Mouse (Mus musculus): ENCODE results near the gene Anp32a. TPM values are rescaled to one million over a fixed set of nuclear protein-coding genes. Genes with fewer than 3 reads are reported as not detected.
A peak's percentile ranks its signal among the peaks of the same experiment; 100 is the strongest.

The Anp32a gene
- polyA plus RNA-seq, 1 experiment from 2014 or later = 176 TPM

GRCm38 (mm10) chr9:62348050-62348449 lies 7.0 kb downstream of the Anp32a start:
- Histone ChIP-seq H3K4me1 (replicated peaks) (peaks cover 71% of the 10 kb centered on the region), H3K27ac (peak overlapping the region; percentile 81)
- ATAC-seq (replicated peaks; ENCODE audit: insufficient number of reproducible peaks, insufficient read depth, low FRiP score, low read depth) = no peak

GRCm38 (mm10) chr9:62348467-62348985 lies 7.4 kb downstream of the Anp32a start:
- Histone ChIP-seq H3K4me1 (replicated peaks) (peaks cover 75% of the 10 kb centered on the region), H3K4me2 (no peak overlapping the region; the same call in 1 of the 2 replicates), H3K27ac (peak overlapping the region; percentile 81), H3K9me3 (replicated peaks) (no peaks in the 10 kb centered on the region), H3K27me3 (no peaks in the 10 kb centered on the region), H3K9ac (0 out of 2 replicates have a peak overlapping the region, but pooled peaks have one; percentile 24), H3K4me3 (no peak overlapping the region), H3K36me3 (no peaks in the 10 kb centered on the region)
- WGBS = 57% methylated on average over 6 of the region's 6 CpGs
- ATAC-seq (replicated peaks; ENCODE audit: insufficient number of reproducible peaks, insufficient read depth, low FRiP score, low read depth) = no peak

More at GRCm38 (mm10) chr9:62348050-62348449, 7.0 kb downstream of the Anp32a start:
- Histone ChIP-seq H3K27me3 (no peaks in the 10 kb centered on the region), H3K4me2 (no peak overlapping the region), H3K9me3 (replicated peaks) (no peaks in the 10 kb centered on the region), H3K4me3 (no peak overlapping the region), H3K36me3 (no peaks in the 10 kb centered on the region), H3K9ac (no peak overlapping the region)
- 73% methylated on average over 10 of the region's 10 CpGs for WGBS

GRCm38 (mm10) chr9:62349250-62349649 lies 8.2 kb downstream of the Anp32a start:
- Histone ChIP-seq H3K4me3 (peak overlapping the region; percentile 6; the same call in 1 of the 2 replicates), H3K9me3 (replicated peaks) (no peaks in the 10 kb centered on the region), H3K27ac (peak overlapping the region; percentile 81), H3K27me3 (no peaks in the 10 kb centered on the region), H3K4me1 (replicated peaks) (peaks cover 82% of the 10 kb centered on the region), H3K36me3 (no peaks in the 10 kb centered on the region), H3K4me2 (peak overlapping the region; percentile 46), H3K9ac (0 out of 2 replicates have a peak overlapping the region, but pooled peaks have one; percentile 24)
- peak; percentile 66; the same call in 1 of the 2 replicates for ATAC-seq (replicated peaks; ENCODE audit: insufficient number of reproducible peaks, insufficient read depth, low FRiP score, low read depth)
- 29% methylated on average over 15 of the region's 15 CpGs for WGBS

GRCm38 (mm10) chr9:62350721-62351120 lies 9.6 kb downstream of the Anp32a start:
- Histone ChIP-seq H3K9ac (no peak overlapping the region; the same call in 1 of the 2 replicates), H3K4me1 (replicated peaks) (peaks cover 86% of the 10 kb centered on the region), H3K27me3 (no peaks in the 10 kb centered on the region), H3K27ac (peak overlapping the region; percentile 55), H3K9me3 (replicated peaks) (no peaks in the 10 kb centered on the region), H3K36me3 (no peaks in the 10 kb centered on the region), H3K4me3 (no peak overlapping the region), H3K4me2 (no peak overlapping the region)
- no peak for ATAC-seq (replicated peaks; ENCODE audit: insufficient number of reproducible peaks, insufficient read depth, low FRiP score, low read depth)
- WGBS = 77% methylated on average over 2 of the region's 2 CpGs

GRCm38 (mm10) chr9:62351200-62351599 lies 10.1 kb downstream of the Anp32a start:
- no peak overlapping the region for H3K9ac ChIP-seq
- 35% methylated on average over 4 of the region's 4 CpGs for WGBS
- H3K4me1 ChIP-seq (replicated peaks) = peaks cover 86% of the 10 kb centered on the region
- H3K36me3 ChIP-seq = no peaks in the 10 kb centered on the region
- ATAC-seq (replicated peaks; ENCODE audit: insufficient number of reproducible peaks, insufficient read depth, low FRiP score, low read depth) = no peak
- peak overlapping the region; percentile 29; the same call in 1 of the 2 replicates for H3K4me2 ChIP-seq
- H3K27me3 ChIP-seq = no peaks in the 10 kb centered on the region
- no peaks in the 10 kb centered on the region for H3K9me3 ChIP-seq (replicated peaks)
- H3K4me3 ChIP-seq = no peak overlapping the region
- H3K27ac ChIP-seq = peak overlapping the region; percentile 64; the same call in 1 of the 2 replicates

- H3K36me3 ChIP-seq = no peaks in the 10 kb centered on the region
- no peaks in the 10 kb centered on the region for H3K9me3 ChIP-seq (replicated peaks)
- H3K4me2 ChIP-seq = no peak overlapping the region
- no peak for ATAC-seq (replicated peaks; ENCODE audit: insufficient number of reproducible peaks, insufficient read depth, low FRiP score, low read depth)
- H3K9ac ChIP-seq = no peak overlapping the region
- WGBS = 63% methylated on average over 7 of the region's 7 CpGs
- no peaks in the 10 kb centered on the region for H3K27me3 ChIP-seq
- H3K4me3 ChIP-seq = no peak overlapping the region
- no peak overlapping the region for H3K27ac ChIP-seq
- peaks cover 85% of the 10 kb centered on the region for H3K4me1 ChIP-seq (replicated peaks)
Measured at GRCm38 (mm10) chr9:62353784-62354183, 12.7 kb downstream of the Anp32a start.

- 0 out of 2 replicates have a peak overlapping the region, but pooled peaks have one; percentile 5 for H3K27ac ChIP-seq
- H3K4me1 ChIP-seq (replicated peaks) = peaks cover 85% of the 10 kb centered on the region
- no peak overlapping the region for H3K4me2 ChIP-seq
- H3K27me3 ChIP-seq = no peaks in the 10 kb centered on the region
- WGBS = 62% methylated on average over 16 of the region's 16 CpGs
- no peak overlapping the region for H3K9ac ChIP-seq
- H3K9me3 ChIP-seq (replicated peaks) = no peaks in the 10 kb centered on the region
- H3K4me3 ChIP-seq = no peak overlapping the region
- H3K36me3 ChIP-seq = no peaks in the 10 kb centered on the region
- ATAC-seq (replicated peaks; ENCODE audit: insufficient number of reproducible peaks, insufficient read depth, low FRiP score, low read depth) = no peak
Measured at GRCm38 (mm10) chr9:62354838-62355719, 14.0 kb downstream of the Anp32a start.

- no peak overlapping the region for H3K9ac ChIP-seq
- no peak overlapping the region for H3K27ac ChIP-seq
- no peak overlapping the region for H3K4me2 ChIP-seq
- no peaks in the 10 kb centered on the region for H3K36me3 ChIP-seq
- H3K27me3 ChIP-seq = no peaks in the 10 kb centered on the region
- H3K4me3 ChIP-seq = no peak overlapping the region
- WGBS = 79% methylated on average over 6 of the region's 6 CpGs
- ATAC-seq (replicated peaks; ENCODE audit: insufficient number of reproducible peaks, insufficient read depth, low FRiP score, low read depth) = no peak
- H3K4me1 ChIP-seq (replicated peaks) = peaks cover 85% of the 10 kb centered on the region
- no peaks in the 10 kb centered on the region for H3K9me3 ChIP-seq (replicated peaks)
Measured at GRCm38 (mm10) chr9:62355763-62356162, 14.7 kb downstream of the Anp32a start.

- 59% methylated on average over 8 of the region's 8 CpGs for WGBS
- ATAC-seq (replicated peaks; ENCODE audit: insufficient number of reproducible peaks, insufficient read depth, low FRiP score, low read depth) = no peak
Measured at GRCm38 (mm10) chr9:62357593-62357992, 16.5 kb downstream of the Anp32a start.

GRCm38 (mm10) chr9:62358851-62359250 lies 17.8 kb downstream of the Anp32a start:
- H3K27ac ChIP-seq = no peak overlapping the region
- no peak overlapping the region for H3K4me2 ChIP-seq
- no peak for ATAC-seq (replicated peaks; ENCODE audit: insufficient number of reproducible peaks, insufficient read depth, low FRiP score, low read depth)

More at GRCm38 (mm10) chr9:62357593-62357992, 16.5 kb downstream of the Anp32a start:
- Histone ChIP-seq H3K4me1 (replicated peaks) (peaks cover 91% of the 10 kb centered on the region), H3K4me2 (no peak overlapping the region), H3K9ac (no peak overlapping the region), H3K27me3 (no peaks in the 10 kb centered on the region), H3K9me3 (replicated peaks) (no peaks in the 10 kb centered on the region), H3K4me3 (no peak overlapping the region), H3K27ac (no peak overlapping the region), H3K36me3 (no peaks in the 10 kb centered on the region)

GRCm38 (mm10) chr9:62360889-62361288 lies 19.8 kb downstream of the Anp32a start:
- Histone ChIP-seq H3K9me3 (replicated peaks) (no peaks in the 10 kb centered on the region), H3K27me3 (no peaks in the 10 kb centered on the region), H3K27ac (peak overlapping the region; percentile 25), H3K4me3 (no peak overlapping the region), H3K4me2 (no peak overlapping the region), H3K9ac (no peak overlapping the region), H3K36me3 (no peaks in the 10 kb centered on the region), H3K4me1 (replicated peaks) (peaks cover 96% of the 10 kb centered on the region)
- ATAC-seq (replicated peaks; ENCODE audit: insufficient number of reproducible peaks, insufficient read depth, low FRiP score, low read depth) = no peak
- 46% methylated on average over 4 of the region's 4 CpGs for WGBS

More at GRCm38 (mm10) chr9:62358851-62359250, 17.8 kb downstream of the Anp32a start:
- Histone ChIP-seq H3K4me3 (no peak overlapping the region), H3K4me1 (replicated peaks) (peaks cover 96% of the 10 kb centered on the region), H3K9me3 (replicated peaks) (no peaks in the 10 kb centered on the region), H3K27me3 (no peaks in the 10 kb centered on the region), H3K9ac (no peak overlapping the region), H3K36me3 (no peaks in the 10 kb centered on the region)
- WGBS = 74% methylated on average over 9 of the region's 9 CpGs
